Mouse (Mus musculus) cerebellum, adult 2 months (tissue): ENCODE measurements at regions not wholly inside any gene's neighbourhood (a gene's known extent, or its start where the extent isn't known, plus 50 kb on each side); places are given as distances from the start of the nearest gene placed in this dataset.

Experiments used
- DNase-seq, 2 experiments: peaks; one replicate each; pipeline ENCODE4 v3.0.0; 2021
- H3K27ac ChIP-seq: fragments of 200-500 bp; 2 replicates; pipeline ENCODE4 v1.5.1; 2012; ENCODE audit warnings: low read length, control low read depth, inconsistent platforms; ENCODE audit not compliant: insufficient read depth
- H3K27me3 ChIP-seq: fragments of 200-500 bp; 2 replicates; pipeline ENCODE4 v1.6.1; 2012; ENCODE audit warnings: inconsistent platforms, mild to moderate bottlenecking, low read length, moderate library complexity; ENCODE audit not compliant: control insufficient read depth, insufficient read depth
- H3K4me1 ChIP-seq: fragments of 200-500 bp; 2 replicates; pipeline ENCODE4 v1.6.1; 2011; ENCODE audit warnings: low read length; ENCODE audit not compliant: control insufficient read depth, insufficient read depth
- H3K4me3 ChIP-seq: fragments of 200-500 bp; replicated peaks from 2 replicates; pipeline ENCODE3; 2011; ENCODE audit warnings: mild to moderate bottlenecking, low read depth, low read length, control low read depth; ENCODE audit not compliant: insufficient read depth
- CTCF ChIP-seq: fragments of 200-500 bp; IDR thresholded peaks from 2 replicates; pipeline ENCODE4 v1.5.1; 2011; ENCODE audit warnings: low read depth, mild to moderate bottlenecking, control low read depth, low read length, moderate library complexity, borderline replicate concordance; ENCODE audit not compliant: insufficient read depth
- POLR2A ChIP-seq: fragments of 200-500 bp; IDR thresholded peaks from 2 replicates; pipeline ENCODE4 v1.6.1; 2011; ENCODE audit warnings: low read length, control low read depth, borderline replicate concordance; ENCODE audit not compliant: insufficient read depth
- WGBS: fragments of 180-500 bp; shearing (Covaris S2); methylation state at CpG from one replicate; pipeline ENCODE4 v1.1.7; 2018; 5-methylcytosine and 5-hydroxymethylcytosine counted together

DNA sequence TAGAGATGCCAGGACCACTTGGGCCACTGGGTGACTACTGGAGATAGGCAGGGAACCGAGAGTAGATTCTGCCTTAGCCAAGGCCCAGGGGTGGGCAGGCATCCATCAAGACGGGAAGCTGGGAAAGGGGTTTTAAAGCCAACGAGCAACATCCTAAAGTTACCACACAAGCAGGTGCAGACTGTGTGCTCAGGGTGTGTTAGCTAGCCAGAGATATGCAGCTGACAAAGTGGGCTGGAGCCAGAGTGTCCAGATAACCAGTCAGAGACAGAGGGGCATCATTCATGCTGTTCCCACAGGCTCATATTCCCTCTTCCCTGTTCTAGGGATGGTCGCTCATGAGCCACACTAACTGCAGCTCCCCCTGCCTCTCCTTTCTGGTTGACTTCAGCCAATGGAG lies 104.2 kb downstream of the Vegfa start:
- H3K4me1 ChIP-seq = no peaks in the 10 kb centered on the region
- H3K27me3 ChIP-seq = no peaks in the 10 kb centered on the region
- H3K4me3 ChIP-seq = no peak overlapping the region
- no peak for DNase-seq
- H3K27ac ChIP-seq = no peak overlapping the region
- 61% methylated on average over 4 of the region's 4 CpGs for WGBS
- TF ChIP-seq CTCF (no peak), POLR2A (no peak)

DNA sequence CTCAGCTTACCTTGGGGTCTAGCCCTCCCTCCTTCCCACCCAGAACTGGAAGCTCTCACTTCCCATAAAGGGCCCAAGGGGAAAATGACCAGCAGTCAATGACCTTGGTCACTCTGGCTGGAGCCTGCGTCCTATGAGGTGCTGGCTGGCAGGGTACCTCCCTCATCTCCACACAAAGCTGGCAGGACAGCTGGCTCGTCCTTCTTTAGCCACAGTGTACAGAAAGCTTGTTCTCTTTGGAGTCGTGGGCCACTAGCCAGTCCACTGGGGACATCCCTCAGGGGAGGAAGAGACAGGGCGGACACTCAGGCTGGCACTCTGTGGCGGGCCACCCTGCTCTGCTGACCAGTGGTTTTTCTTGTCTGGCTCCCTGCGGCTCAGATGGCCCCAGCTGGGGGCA lies 106.3 kb downstream of the Vegfa start:
- H3K4me3 ChIP-seq = no peak overlapping the region
- no peaks in the 10 kb centered on the region for H3K27me3 ChIP-seq
- no peak for DNase-seq
- no peak for TF ChIP-seq POLR2A
- no peak for TF ChIP-seq CTCF
- WGBS = 61% methylated on average over 6 of the region's 6 CpGs
- no peak overlapping the region for H3K27ac ChIP-seq
- H3K4me1 ChIP-seq = no peaks in the 10 kb centered on the region

DNA sequence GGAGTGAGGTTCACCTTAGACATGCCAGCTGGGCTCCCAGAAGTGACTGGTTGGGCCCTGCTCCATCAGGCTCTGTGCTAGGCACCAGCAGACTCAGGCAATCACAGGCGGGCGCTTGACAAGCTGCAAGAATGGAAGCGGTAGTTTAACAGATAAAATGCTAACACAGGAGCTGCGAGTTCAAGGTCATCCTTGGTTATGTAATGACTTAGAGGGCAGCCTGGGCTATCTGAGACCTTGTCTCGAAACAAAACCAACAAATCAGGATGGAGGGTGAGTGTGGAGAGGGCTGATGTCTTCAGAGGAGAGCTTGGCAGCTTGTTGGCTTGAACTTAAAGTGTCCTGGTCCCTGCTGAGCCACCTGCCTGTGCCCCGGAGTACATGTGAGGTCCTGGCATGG lies 107.6 kb downstream of the Vegfa start:
- H3K27ac ChIP-seq = no peak overlapping the region
- no peaks in the 10 kb centered on the region for H3K27me3 ChIP-seq
- no peaks in the 10 kb centered on the region for H3K4me1 ChIP-seq
- DNase-seq = no peak
- TF ChIP-seq POLR2A = no peak
- TF ChIP-seq CTCF = no peak
- 79% methylated on average over 6 of the region's 6 CpGs for WGBS
- H3K4me3 ChIP-seq = no peak overlapping the region

GRCm38 (mm10) chr17:45923217-45923730 lies 108.9 kb downstream of the Vegfa start:
- 84% methylated on average over 8 of the region's 8 CpGs for WGBS
- TF ChIP-seq CTCF = no peak
- no peak for TF ChIP-seq POLR2A
- no peak overlapping the region for H3K27ac ChIP-seq
- no peak overlapping the region for H3K4me3 ChIP-seq
- no peaks in the 10 kb centered on the region for H3K27me3 ChIP-seq
- no peak for DNase-seq
- no peaks in the 10 kb centered on the region for H3K4me1 ChIP-seq

DNA sequence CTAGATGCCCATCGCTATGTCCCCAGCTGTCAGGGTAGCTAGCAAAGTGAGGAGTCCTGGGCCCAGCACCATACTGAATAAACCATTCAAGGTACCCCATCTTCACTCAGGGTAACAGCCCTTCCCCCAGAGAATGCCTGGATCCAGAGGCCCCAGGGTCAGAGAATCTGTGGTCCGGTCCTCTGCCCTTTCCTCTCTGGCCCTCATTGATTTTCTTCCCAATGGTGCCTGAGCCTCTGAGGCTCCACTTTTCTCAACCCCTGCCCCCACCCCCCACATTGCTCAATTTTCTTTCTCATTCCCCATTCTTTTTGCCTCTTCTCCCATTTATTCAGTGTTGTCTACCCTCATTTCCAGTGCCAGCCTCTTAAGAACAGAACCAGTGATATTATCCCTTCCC lies 114.5 kb downstream of the Vegfa start:
- H3K4me3 ChIP-seq = no peak overlapping the region
- H3K4me1 ChIP-seq = peaks cover 13% of the 10 kb centered on the region
- TF ChIP-seq POLR2A (no peak), CTCF (no peak)
- DNase-seq = no peak
- no peaks in the 10 kb centered on the region for H3K27me3 ChIP-seq
- WGBS = 100% methylated on average over 2 of the region's 2 CpGs
- no peak overlapping the region for H3K27ac ChIP-seq

- no peak for TF ChIP-seq POLR2A
- no peak for TF ChIP-seq CTCF
- WGBS = 86% methylated on average over 4 of the region's 4 CpGs
- Histone ChIP-seq H3K27me3 (no peaks in the 10 kb centered on the region), H3K27ac (no peak overlapping the region), H3K4me1 (peaks cover 17% of the 10 kb centered on the region), H3K4me3 (no peak overlapping the region)
- DNase-seq = no peak
Measured at GRCm38 (mm10) chr17:45916937-45917336, 115.2 kb downstream of the Vegfa start.

GRCm38 (mm10) chr17:45914706-45915240 lies 117.4 kb downstream of the Vegfa start:
- no peak overlapping the region for H3K27ac ChIP-seq
- H3K4me1 ChIP-seq = peaks cover 31% of the 10 kb centered on the region
- no peak overlapping the region for H3K4me3 ChIP-seq
- WGBS = 77% methylated on average over 9 of the region's 9 CpGs
- H3K27me3 ChIP-seq = no peaks in the 10 kb centered on the region
- DNase-seq = no peak
- TF ChIP-seq POLR2A = no peak
- no peak for TF ChIP-seq CTCF

DNA sequence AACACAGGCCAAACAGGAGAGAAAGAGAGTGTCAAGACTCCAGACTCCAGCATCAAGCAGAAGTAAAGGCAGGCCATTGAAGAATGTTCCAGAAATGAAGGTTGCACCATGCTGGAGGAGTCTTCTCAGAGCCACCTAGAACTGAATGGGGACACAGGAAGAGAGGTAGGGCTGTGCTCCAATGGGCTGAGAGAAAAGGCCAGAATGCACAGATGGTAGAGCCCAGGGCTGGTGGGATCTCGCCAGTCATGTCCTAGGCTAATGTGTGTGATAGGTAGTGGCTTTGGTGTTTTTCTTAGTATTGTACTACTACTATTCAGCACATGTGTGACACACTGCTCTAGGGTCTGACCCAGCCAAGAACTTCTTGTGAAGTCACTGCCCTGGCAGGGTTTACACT lies 117.9 kb downstream of the Vegfa start:
- TF ChIP-seq CTCF (no peak), POLR2A (no peak)
- WGBS = 16% methylated on average over 1 of the region's 1 CpGs
- H3K4me1 ChIP-seq = peaks cover 31% of the 10 kb centered on the region

GRCm38 (mm10) chr17:45913671-45914070 lies 118.5 kb downstream of the Vegfa start:
- DNase-seq = no peak
- Histone ChIP-seq H3K27ac (no peak overlapping the region), H3K27me3 (no peaks in the 10 kb centered on the region), H3K4me1 (peaks cover 31% of the 10 kb centered on the region), H3K4me3 (no peak overlapping the region)
- no peak for TF ChIP-seq POLR2A
- no peak for TF ChIP-seq CTCF
- 58% methylated on average over 4 of the region's 4 CpGs for WGBS

More for the DNA sequence above, 117.9 kb downstream of the Vegfa start:
- Histone ChIP-seq H3K4me3 (no peak overlapping the region), H3K27ac (no peak overlapping the region), H3K27me3 (no peaks in the 10 kb centered on the region)
- DNase-seq = peak; percentile 27 to 59
